Mouse (Mus musculus) brain, embryonic 14.5 days (tissue): ENCODE measurements around the gene Polr2j. TPM values are rescaled to one million over a fixed set of nuclear protein-coding genes. Genes with fewer than 3 reads are reported as not detected.
"Not testable (repeated sequence)": the region's sequence is repeated elsewhere in the genome, so short reads cannot be mapped to it uniquely, and the experiment has no call there.

Source experiments
- DNase-seq: peaks from one replicate; pipeline ENCODE4 v3.0.0-alpha.2; 2011; ENCODE audit warnings: low read depth
- CTCF ChIP-seq: fragments of 200-500 bp; IDR thresholded peaks from 2 replicates; pipeline ENCODE4 v1.5.1; 2012; ENCODE audit warnings: inconsistent platforms, mild to moderate bottlenecking, moderate library complexity, borderline replicate concordance; ENCODE audit not compliant: insufficient read depth, insufficient read length; ENCODE audit errors: extremely low read depth
- POLR2A ChIP-seq: fragments of 200-500 bp; IDR thresholded peaks from 2 replicates; pipeline ENCODE4 v1.6.1; 2012; ENCODE audit warnings: mild to moderate bottlenecking, inconsistent platforms, borderline replicate concordance; ENCODE audit not compliant: poor library complexity, insufficient read depth, insufficient read length, severe bottlenecking; ENCODE audit errors: extremely low read depth
- polyA plus RNA-seq: library from polyadenylated mRNA; depleted of rRNA; stranded (reverse); fragments of >200 nt; gene quantifications from 2 replicates; pipeline ENCODE4 v1.2.3, GENCODE M21; 2012

The Polr2j gene
- polyA plus RNA-seq, 1 experiment: 144 TPM

- DNase-seq: peak; percentile 99
- TF ChIP-seq POLR2A: peak; percentile 49; the same call in 1 of the 2 replicates
- peak; percentile 53; the same call in 1 of the 2 replicates for TF ChIP-seq CTCF
Measured at GRCm38 (mm10) chr5:136135571-136136291, 19.3 kb downstream of the Polr2j start, which contains the start of the genes Lrwd1 and Alkbh4. Gene Lrwd1, minus strand, starts transcription at chr5:136136074. Gene Alkbh4, plus strand, starts transcription at chr5:136136146.

GRCm38 (mm10) chr5:136136292-136136990 is 20.0 kb downstream of the Polr2j start:
- TF ChIP-seq POLR2A (no peak), CTCF (no peak)
- DNase-seq: peak; percentile 12

DNA sequence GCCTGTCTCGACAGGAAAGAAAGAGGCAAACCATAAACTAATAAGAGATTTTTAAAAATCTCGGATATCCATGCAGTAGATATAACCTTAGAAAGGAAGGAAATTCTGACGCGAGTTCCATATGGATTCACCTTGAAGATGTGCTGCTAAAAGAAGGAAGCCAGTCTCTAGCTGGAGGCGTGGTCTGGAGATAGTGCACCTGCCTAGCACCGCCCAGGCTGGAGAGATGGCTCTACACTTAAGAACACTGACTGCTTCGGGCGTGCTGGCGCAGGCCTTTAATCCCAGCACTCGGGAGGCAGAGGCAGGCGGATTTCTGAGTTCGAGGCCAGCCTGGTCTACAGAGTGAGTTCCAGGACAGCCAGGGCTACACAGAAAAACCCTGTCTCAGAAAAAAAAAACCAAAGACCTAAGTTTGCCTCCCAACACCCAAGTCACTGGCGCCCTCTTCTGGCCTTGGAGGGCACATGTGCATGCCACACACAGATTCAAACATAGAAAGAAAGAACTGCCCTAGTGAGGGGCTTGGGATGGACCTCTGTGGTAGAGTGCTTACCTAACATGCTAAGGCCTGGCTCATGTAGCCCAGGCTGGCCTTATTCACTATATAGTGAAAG is 21.3 kb downstream of the Polr2j start:
- TF ChIP-seq CTCF (peak; percentile 69), POLR2A (no peak)
- DNase-seq: peak; percentile 50

GRCm38 (mm10) chr5:136139393-136139792 is 23.0 kb downstream of the Polr2j start:
- no peak for TF ChIP-seq POLR2A
- TF ChIP-seq CTCF: no peak
- no peak for DNase-seq

- DNase-seq: no peak
Measured at GRCm38 (mm10) chr5:136140057-136140482, 23.6 kb downstream of the Polr2j start.

DNA sequence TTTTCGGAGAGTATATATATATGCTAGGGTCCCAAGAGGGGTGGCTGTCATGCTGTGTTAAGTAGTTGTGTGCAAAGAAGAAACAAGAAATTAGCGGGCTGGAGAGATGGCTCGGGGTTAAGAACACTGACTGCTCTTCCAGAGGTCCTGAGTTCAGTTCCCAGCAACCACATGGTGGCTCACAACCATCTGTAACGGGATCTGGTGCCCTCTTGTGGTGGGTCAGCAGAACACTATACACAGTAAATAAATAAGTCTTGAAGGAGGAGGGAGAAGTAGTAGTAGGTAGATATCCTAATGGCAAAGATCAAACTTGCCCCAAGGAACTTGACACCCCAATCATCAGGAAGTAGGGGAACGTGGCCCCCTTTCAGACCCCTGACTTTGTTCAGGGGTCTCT is 26.3 kb downstream of the Polr2j start:
- TF ChIP-seq CTCF: no peak; the same call in 1 of the 2 replicates
- no peak for TF ChIP-seq POLR2A
- no peak for DNase-seq

More at GRCm38 (mm10) chr5:136140057-136140482, 23.6 kb downstream of the Polr2j start:
- no peak for TF ChIP-seq POLR2A
- no peak for TF ChIP-seq CTCF

- DNase-seq: no peak
- TF ChIP-seq CTCF (peak; percentile 41; the same call in 1 of the 2 replicates), POLR2A (no peak)
Measured at GRCm38 (mm10) chr5:136143161-136143755, 26.8 kb downstream of the Polr2j start.

GRCm38 (mm10) chr5:136144606-136145430 is 28.4 kb downstream of the Polr2j start:
- TF ChIP-seq CTCF (no peak), POLR2A (no peak)
- DNase-seq: no peak

DNA sequence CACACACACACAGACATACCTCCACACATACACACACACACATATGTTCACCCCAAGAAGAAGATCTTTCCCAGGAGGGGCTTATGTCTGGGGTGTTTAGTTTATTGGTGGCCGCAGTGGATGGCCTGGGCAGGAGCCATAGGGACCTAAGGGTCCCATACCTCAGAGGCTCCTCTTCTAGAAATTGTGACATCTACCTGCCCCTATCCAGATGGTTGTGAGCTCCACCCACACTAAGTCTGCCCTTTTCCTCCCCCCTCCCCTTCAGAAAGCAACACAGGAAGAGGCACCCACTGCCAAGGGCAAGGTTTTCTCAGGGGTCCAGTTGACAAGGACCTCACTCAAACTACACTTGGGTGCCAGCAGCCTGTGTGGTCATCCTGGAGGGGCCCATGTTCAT is 30.5 kb downstream of the Polr2j start:
- TF ChIP-seq CTCF (no peak), POLR2A (no peak)
- DNase-seq: no peak

DNA sequence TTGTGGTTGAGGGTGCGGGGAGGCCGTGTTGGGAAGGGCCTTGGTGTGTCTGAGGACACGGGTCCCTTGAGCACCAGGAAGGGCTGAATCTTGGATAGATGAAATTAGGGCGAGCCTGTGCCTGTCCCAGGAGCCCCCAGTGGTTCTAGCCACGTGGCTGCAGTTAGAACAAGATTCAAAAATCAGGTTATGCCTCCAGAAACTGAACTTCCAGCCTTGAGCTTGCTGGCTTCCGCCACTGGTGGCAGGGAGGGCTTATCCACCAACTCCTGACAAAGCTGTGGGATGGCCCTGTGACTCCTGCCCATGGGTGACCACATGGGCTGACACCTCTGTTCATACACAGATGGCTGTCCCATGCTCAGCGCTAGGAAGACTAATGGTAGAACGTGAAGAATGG is 31.3 kb downstream of the Polr2j start:
- TF ChIP-seq POLR2A: no peak
- TF ChIP-seq CTCF: no peak
- DNase-seq: no peak

DNA sequence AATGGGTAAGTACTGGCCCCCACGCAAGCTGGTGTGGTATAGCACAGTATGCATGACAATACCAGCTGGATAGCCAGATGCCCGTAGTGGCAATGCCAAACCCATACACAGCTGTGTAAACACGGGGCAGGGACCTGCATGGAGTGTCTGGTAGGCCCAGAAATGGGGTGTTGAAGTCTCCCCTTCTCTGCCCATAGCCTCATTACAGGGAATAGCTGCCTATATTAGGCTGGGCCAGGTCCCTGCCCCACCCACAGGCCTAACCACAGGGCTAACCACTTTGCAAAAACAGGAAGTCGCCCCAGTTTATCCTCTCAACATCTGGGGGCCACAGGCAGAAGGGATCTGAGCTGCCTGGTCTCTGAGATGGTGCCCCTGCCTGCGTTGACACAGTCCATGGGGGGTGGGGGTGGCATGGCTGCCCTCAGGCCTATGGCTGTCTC is 32.7 kb downstream of the Polr2j start:
- not testable (repeated sequence) for DNase-seq
